Mouse (Mus musculus) intestine, postnatal 0 days (tissue): ENCODE data around the gene Maml1. TPM values are rescaled to one million over a fixed set of nuclear protein-coding genes. Genes with fewer than 3 reads are reported as not detected.

Experiments used
- ATAC-seq: fragments of 200-750 bp; cut with Nextera tagmentation; 2 replicates; pipeline ENCODE4 v1.8.0; 2017; ENCODE audit warnings: mild to moderate bottlenecking, moderate TSS enrichment, moderate library complexity
- H3K27ac ChIP-seq: fragments of 300-500 bp; sonication (generic); 2 replicates; pipeline ENCODE4 v1.5.1; 2014; ENCODE audit warnings: mild to moderate bottlenecking, low read depth, low read length, moderate library complexity
- H3K27me3 ChIP-seq: fragments of 300-500 bp; sonication (generic); replicated peaks from 2 replicates; pipeline ENCODE4 v1.6.1; 2014; ENCODE audit warnings: low read length, mixed read lengths; ENCODE audit not compliant: control insufficient read depth, insufficient read depth
- H3K36me3 ChIP-seq: fragments of 300-500 bp; sonication (generic); 2 replicates; pipeline ENCODE4 v1.6.1; 2014; ENCODE audit warnings: mild to moderate bottlenecking, moderate library complexity; ENCODE audit not compliant: control insufficient read depth, insufficient read depth
- H3K4me1 ChIP-seq: fragments of 300-500 bp; sonication (generic); replicated peaks from 2 replicates; pipeline ENCODE4 v1.6.1; 2014; ENCODE audit warnings: antibody characterized with exemption, low read length, mixed read lengths; ENCODE audit not compliant: control insufficient read depth, insufficient read depth
- H3K4me2 ChIP-seq: fragments of 300-500 bp; sonication (generic); replicated peaks from 2 replicates; pipeline ENCODE4 v1.6.1; 2014; ENCODE audit warnings: low read depth, mild to moderate bottlenecking, moderate library complexity
- H3K4me3 ChIP-seq: fragments of 300-500 bp; sonication (generic); 2 replicates; pipeline ENCODE4 v1.5.1; 2014; ENCODE audit warnings: low read depth, low read length
- H3K9ac ChIP-seq: fragments of 300-500 bp; sonication (generic); 2 replicates; pipeline ENCODE4 v1.6.1; 2014; ENCODE audit warnings: mild to moderate bottlenecking, low read depth, low read length
- H3K9me3 ChIP-seq: fragments of 300-500 bp; sonication (generic); 2 replicates; pipeline ENCODE4 v1.6.1; 2016; ENCODE audit warnings: mixed run types; ENCODE audit not compliant: control insufficient read depth
- CTCF ChIP-seq: sonication (generic); IDR thresholded peaks from 2 replicates; pipeline ENCODE4 v1.5.1; 2016; ENCODE audit warnings: low read depth, mild to moderate bottlenecking, control low read depth, antibody characterized with exemption, moderate library complexity
- WGBS: fragments of 180-500 bp; shearing (Covaris S2); extraction: QIAGEN DNeasy Blood & Tissue Kit; methylation state at CpG from one replicate; pipeline ENCODE4 v1.1.7; 2014; 5-methylcytosine and 5-hydroxymethylcytosine counted together
- microRNA-seq: library from miRNA; unstranded; fragments of <30 nt; microRNA quantifications from one replicate; pipeline ENCODE4, GENCODE M21; 2016
- polyA plus RNA-seq: library from polyadenylated mRNA; unstranded; fragments of >200 nt; fragmentation: Nextera tagmentation; extraction: Ambion mirVana; gene quantifications from 2 replicates; pipeline ENCODE4 v1.2.1, GENCODE M21; 2015

Maml1 gene
- polyA plus RNA-seq, 1 experiment from 2014 or later = 2.5 TPM

DNA sequence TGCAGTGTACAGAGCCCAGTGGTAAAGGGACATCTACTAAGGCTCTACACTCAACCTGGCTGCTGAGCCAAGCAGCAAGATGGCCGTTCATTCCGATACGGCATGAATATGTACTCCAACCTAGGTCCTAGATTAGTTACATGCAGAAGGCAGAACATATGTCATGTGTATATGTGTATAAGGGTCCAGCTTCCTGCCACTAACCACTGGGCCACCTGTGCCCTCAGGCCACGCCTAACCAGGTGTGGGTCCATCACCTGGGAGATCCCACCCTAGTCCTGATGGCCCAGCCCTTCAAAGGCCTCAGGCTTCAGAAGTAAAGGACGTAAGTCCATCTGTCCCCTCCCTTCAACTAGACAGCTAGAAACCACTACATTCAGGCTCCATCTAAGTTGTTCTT is 84.1 kb downstream of the Maml1 start:
- WGBS = 90% methylated on average over 5 of the region's 5 CpGs
- Histone ChIP-seq H3K36me3 (peaks cover 50% of the 10 kb centered on the region), H3K27ac (no peak overlapping the region), H3K4me2 (peak overlapping the region; percentile 67; the same call in 1 of the 2 replicates), H3K27me3 (no peaks in the 10 kb centered on the region), H3K9ac (no peak overlapping the region), H3K4me1 (peaks cover 1% of the 10 kb centered on the region; the same call in 1 of the 2 replicates), H3K4me3 (no peak overlapping the region), H3K9me3 (no peaks in the 10 kb centered on the region)
- TF ChIP-seq CTCF = no peak
- no peak for ATAC-seq

DNA sequence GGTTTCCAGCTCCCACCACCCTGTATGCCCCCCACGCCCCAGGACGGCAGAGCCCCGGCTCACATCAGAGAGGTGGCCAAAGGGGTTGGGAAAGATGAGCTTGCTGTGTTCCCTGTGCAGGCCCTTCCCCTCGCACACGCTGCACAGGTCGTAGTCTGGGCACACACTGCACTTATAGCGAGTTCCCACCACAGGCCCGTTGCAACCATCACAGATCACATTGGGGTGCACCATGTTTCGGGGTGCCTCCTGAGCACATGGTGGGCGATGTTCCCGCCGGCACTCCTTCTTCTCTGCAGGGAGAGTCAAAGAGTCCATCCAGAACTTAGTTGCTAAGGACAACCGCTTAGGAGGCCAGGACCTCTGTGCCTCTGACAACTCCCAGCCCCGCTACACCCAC is 84.8 kb downstream of the Maml1 start:
- Histone ChIP-seq H3K4me2 (no peak overlapping the region), H3K9me3 (no peaks in the 10 kb centered on the region), H3K4me3 (no peak overlapping the region), H3K4me1 (no peaks in the 10 kb centered on the region; the same call in 1 of the 2 replicates), H3K27me3 (no peaks in the 10 kb centered on the region), H3K36me3 (peaks cover 57% of the 10 kb centered on the region), H3K27ac (no peak overlapping the region), H3K9ac (no peak overlapping the region)
- 97% methylated on average over 14 of the region's 14 CpGs for WGBS
- ATAC-seq = no peak
- TF ChIP-seq CTCF = no peak

DNA sequence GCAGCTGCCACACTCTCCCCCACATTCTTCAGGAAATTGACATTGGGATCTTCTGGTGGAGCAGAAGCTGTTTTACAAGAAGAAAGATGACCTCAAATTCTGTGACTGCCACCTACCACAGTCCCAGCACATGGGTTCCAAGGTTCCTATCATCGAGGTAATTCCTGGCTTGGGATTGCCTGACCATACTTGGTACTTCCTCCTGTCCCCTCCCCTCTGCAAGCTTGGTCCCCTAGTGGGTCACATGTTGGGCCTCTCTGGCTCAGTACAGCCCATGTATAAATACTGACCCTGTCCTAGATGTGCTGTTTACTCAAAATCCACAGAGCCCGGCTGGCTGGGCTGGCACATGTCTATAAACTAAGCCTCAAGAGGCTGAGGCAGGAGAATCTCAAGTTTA is 86.1 kb downstream of the Maml1 start:
- no peak overlapping the region for H3K4me3 ChIP-seq
- no peaks in the 10 kb centered on the region for H3K9me3 ChIP-seq
- H3K36me3 ChIP-seq = peaks cover 70% of the 10 kb centered on the region
- TF ChIP-seq CTCF = no peak
- 70% methylated on average over 2 of the region's 2 CpGs for WGBS
- H3K27ac ChIP-seq = no peak overlapping the region
- H3K4me2 ChIP-seq = no peak overlapping the region
- H3K9ac ChIP-seq = no peak overlapping the region
- no peak for ATAC-seq
- H3K27me3 ChIP-seq = no peaks in the 10 kb centered on the region
- H3K4me1 ChIP-seq = no peaks in the 10 kb centered on the region; the same call in 1 of the 2 replicates

Small RNAs within 50 kb of the gene (microRNA-seq; reads per million reads assigned to microRNA genes)
- gene Mir6919 = not detected

Other genes starting within 250 kb of the Maml1 start
- 16.7 and 18.0 TPM in 2 replicates for gene Tbc1d9b, start 160.9 kb downstream of the Maml1 start, polyA plus RNA-seq
- 6.1 and 7.0 TPM in 2 replicates for gene Mrnip, start 117.9 kb downstream of the Maml1 start, polyA plus RNA-seq
- gene Sqstm1, start 81.5 kb downstream of the Maml1 start, polyA plus RNA-seq = 197 and 213 TPM in 2 replicates
- 33.2 and 35.0 TPM in 2 replicates for gene Mgat4b, start 81.4 kb downstream of the Maml1 start, polyA plus RNA-seq
- 39.5 and 54.4 TPM in 2 replicates for gene Ltc4s, start 53.7 kb downstream of the Maml1 start, polyA plus RNA-seq
- 181 and 187 TPM in 2 replicates for gene Canx, start 33.4 kb upstream of the Maml1 start, polyA plus RNA-seq
- gene Cby3, start 62.2 kb upstream of the Maml1 start, polyA plus RNA-seq = 0.17 and 0.30 TPM in 2 replicates
- gene Hnrnph1, start 84.7 kb upstream of the Maml1 start, polyA plus RNA-seq = 111 and 112 TPM in 2 replicates
- 19.1 and 21.1 TPM in 2 replicates for gene Rufy1, start 138.8 kb upstream of the Maml1 start, polyA plus RNA-seq